Mouse (Mus musculus) kidney, embryonic 16.5 days (tissue): Measurements from ENCODE around the gene Angptl4. TPM values are rescaled to one million over a fixed set of nuclear protein-coding genes. Genes with fewer than 3 reads are reported as not detected.

Experiments used
- ATAC-seq: fragments of 200-750 bp; cut with Nextera tagmentation; 2 replicates; pipeline ENCODE4 v1.8.0; 2017; ENCODE audit warnings: moderate TSS enrichment; ENCODE audit not compliant: low FRiP score, low TSS enrichment
- H3K27ac ChIP-seq: fragments of 300-500 bp; sonication (generic); 2 replicates; pipeline ENCODE4 v1.5.1; 2014; ENCODE audit warnings: low read length
- H3K27me3 ChIP-seq: fragments of 300-500 bp; sonication (generic); 2 replicates; pipeline ENCODE4 v1.6.1; 2014; ENCODE audit warnings: low read length, control low read depth, mixed read lengths; ENCODE audit not compliant: insufficient read depth
- H3K36me3 ChIP-seq: fragments of 300-500 bp; sonication (generic); 2 replicates; pipeline ENCODE4 v1.6.1; 2014; ENCODE audit warnings: low read length, control low read depth, mixed read lengths; ENCODE audit not compliant: insufficient read depth
- H3K4me1 ChIP-seq: fragments of 300-500 bp; sonication (generic); 2 replicates; pipeline ENCODE4 v1.6.1; 2014; ENCODE audit warnings: low read length, control low read depth, mixed read lengths; ENCODE audit not compliant: insufficient read depth
- H3K4me2 ChIP-seq: fragments of 300-500 bp; sonication (generic); replicated peaks from 2 replicates; pipeline ENCODE4 v1.6.1; 2014; ENCODE audit warnings: low read depth, low read length
- H3K4me3 ChIP-seq: fragments of 300-500 bp; sonication (generic); 2 replicates; pipeline ENCODE4 v1.5.1; 2014; ENCODE audit warnings: mild to moderate bottlenecking, low read length
- H3K9ac ChIP-seq: fragments of 300-500 bp; sonication (generic); replicated peaks from 2 replicates; pipeline ENCODE4 v1.6.1; 2014; ENCODE audit warnings: low read length
- H3K9me3 ChIP-seq: fragments of 300-500 bp; sonication (generic); 2 replicates; pipeline ENCODE4 v1.6.1; 2016; ENCODE audit warnings: low read length, control low read depth
- WGBS: fragments of 180-500 bp; shearing (Covaris S2); extraction: QIAGEN DNeasy Blood & Tissue Kit; methylation state at CpG from one replicate; pipeline ENCODE4 v1.1.7; 2014; 5-methylcytosine and 5-hydroxymethylcytosine counted together
- polyA plus RNA-seq: library from polyadenylated mRNA; unstranded; fragments of >200 nt; fragmentation: Nextera tagmentation; extraction: Ambion mirVana; gene quantifications from 2 replicates; pipeline ENCODE4 v1.2.1, GENCODE M21; 2015

The Angptl4 gene
- polyA plus RNA-seq, 1 experiment from 2014 or later: 29.5 TPM

- Histone ChIP-seq H3K4me3 (peak overlapping the region; percentile 67), H3K4me2 (peak overlapping the region; percentile 96), H3K9ac (peak overlapping the region; percentile 89), H3K27ac (peak overlapping the region; percentile 88), H3K4me1 (peaks cover 33% of the 10 kb centered on the region), H3K27me3 (no peaks in the 10 kb centered on the region), H3K36me3 (peaks cover 37% of the 10 kb centered on the region), H3K9me3 (no peaks in the 10 kb centered on the region)
- WGBS: 14% methylated on average over 33 of the region's 33 CpGs
- ATAC-seq: peak; percentile 66
Observed at GRCm38 (mm10) chr17:33817969-33818643, 36.5 kb upstream of the Angptl4 start.

GRCm38 (mm10) chr17:33817184-33817968 is 35.7 kb upstream of the Angptl4 start:
- peak; percentile 96 for ATAC-seq
- Histone ChIP-seq H3K9me3 (no peaks in the 10 kb centered on the region), H3K4me1 (peaks cover 33% of the 10 kb centered on the region), H3K4me2 (peak overlapping the region; percentile 96), H3K27me3 (no peaks in the 10 kb centered on the region), H3K9ac (peak overlapping the region; percentile 89), H3K4me3 (peak overlapping the region; percentile 67), H3K27ac (peak overlapping the region; percentile 88), H3K36me3 (peaks cover 33% of the 10 kb centered on the region)
- under 1% methylated on average over 89 of the region's 89 CpGs for WGBS

- no peak for ATAC-seq
- Histone ChIP-seq H3K4me1 (peaks cover 34% of the 10 kb centered on the region), H3K9me3 (no peaks in the 10 kb centered on the region), H3K36me3 (peaks cover 25% of the 10 kb centered on the region; the same call in 1 of the 2 replicates), H3K9ac (peak overlapping the region; percentile 89), H3K27ac (peak overlapping the region; percentile 88), H3K27me3 (no peaks in the 10 kb centered on the region), H3K4me3 (peak overlapping the region; percentile 67), H3K4me2 (peak overlapping the region; percentile 96)
- WGBS: 60% methylated on average over 5 of the region's 5 CpGs
Observed at GRCm38 (mm10) chr17:33816612-33817011, 35.0 kb upstream of the Angptl4 start.

GRCm38 (mm10) chr17:33815399-33815798 is 33.8 kb upstream of the Angptl4 start:
- no peak for ATAC-seq

GRCm38 (mm10) chr17:33812990-33813389 is 31.4 kb upstream of the Angptl4 start:
- Histone ChIP-seq H3K4me2 (peak overlapping the region; percentile 97), H3K4me1 (peaks cover 36% of the 10 kb centered on the region), H3K36me3 (no peaks in the 10 kb centered on the region), H3K4me3 (peak overlapping the region; percentile 15), H3K9me3 (no peaks in the 10 kb centered on the region), H3K9ac (peak overlapping the region; percentile 35; the same call in 1 of the 2 replicates), H3K27me3 (no peaks in the 10 kb centered on the region), H3K27ac (peak overlapping the region; percentile 79)
- 46% methylated on average over 4 of the region's 4 CpGs for WGBS
- no peak for ATAC-seq

More at GRCm38 (mm10) chr17:33815399-33815798, 33.8 kb upstream of the Angptl4 start:
- no peak overlapping the region for H3K27ac ChIP-seq
- no peak overlapping the region for H3K4me3 ChIP-seq
- H3K9ac ChIP-seq: no peak overlapping the region
- peaks cover 18% of the 10 kb centered on the region; the same call in 1 of the 2 replicates for H3K36me3 ChIP-seq
- 87% methylated on average over 6 of the region's 6 CpGs for WGBS
- H3K4me2 ChIP-seq: no peak overlapping the region
- H3K9me3 ChIP-seq: no peaks in the 10 kb centered on the region
- peaks cover 44% of the 10 kb centered on the region for H3K4me1 ChIP-seq
- no peaks in the 10 kb centered on the region for H3K27me3 ChIP-seq

- Histone ChIP-seq H3K9me3 (no peaks in the 10 kb centered on the region), H3K27me3 (no peaks in the 10 kb centered on the region), H3K36me3 (no peaks in the 10 kb centered on the region), H3K4me1 (peaks cover 32% of the 10 kb centered on the region), H3K27ac (peak overlapping the region; percentile 79), H3K4me2 (peak overlapping the region; percentile 97), H3K4me3 (peak overlapping the region; percentile 15; the same call in 1 of the 2 replicates), H3K9ac (peak overlapping the region; percentile 35; the same call in 1 of the 2 replicates)
- no peak for ATAC-seq
- 18% methylated on average over 3 of the region's 3 CpGs for WGBS
Observed at GRCm38 (mm10) chr17:33812475-33812874, 30.8 kb upstream of the Angptl4 start.

- Histone ChIP-seq H3K27ac (peak overlapping the region; percentile 69), H3K4me2 (peak overlapping the region; percentile 97), H3K9me3 (no peaks in the 10 kb centered on the region), H3K4me1 (peaks cover 25% of the 10 kb centered on the region), H3K27me3 (no peaks in the 10 kb centered on the region), H3K36me3 (no peaks in the 10 kb centered on the region), H3K4me3 (peak overlapping the region; percentile 69), H3K9ac (peak overlapping the region; percentile 76)
- WGBS: 10% methylated on average over 7 of the region's 7 CpGs
- peak; percentile 17; the same call in 1 of the 2 replicates for ATAC-seq
Observed at GRCm38 (mm10) chr17:33811142-33811516, 29.5 kb upstream of the Angptl4 start.

GRCm38 (mm10) chr17:33810334-33811141 is 28.9 kb upstream of the Angptl4 start, which contains the start of gene Kank3:
Gene Kank3 (plus strand): TSS chr17:33810519.
- peak within 1 kb of the TSS; percentile 69 for H3K27ac ChIP-seq

GRCm38 (mm10) chr17:33808192-33808591 is 26.6 kb upstream of the Angptl4 start:
- no peaks in the 10 kb centered on the region for H3K27me3 ChIP-seq
- WGBS: 38% methylated on average over 10 of the region's 10 CpGs
- H3K4me1 ChIP-seq: peaks cover 22% of the 10 kb centered on the region
- H3K36me3 ChIP-seq: no peaks in the 10 kb centered on the region
- no peak for ATAC-seq
- no peaks in the 10 kb centered on the region for H3K9me3 ChIP-seq
- no peak overlapping the region for H3K27ac ChIP-seq
- H3K9ac ChIP-seq: no peak overlapping the region
- H3K4me2 ChIP-seq: no peak overlapping the region
- no peak overlapping the region for H3K4me3 ChIP-seq

More at GRCm38 (mm10) chr17:33810334-33811141, 28.9 kb upstream of the Angptl4 start, which contains the start of gene Kank3:
- under 1% methylated on average over 36 of the region's 36 CpGs for WGBS
- H3K9me3 ChIP-seq: no peaks in the 10 kb centered on the region
- peaks cover 25% of the 10 kb centered on the region for H3K4me1 ChIP-seq
- ATAC-seq: peak; percentile 97
- peak within 1 kb of the TSS; percentile 76 for H3K9ac ChIP-seq
- H3K36me3 ChIP-seq: no peaks in the 10 kb centered on the region
- H3K4me2 ChIP-seq: peak within 1 kb of the TSS; percentile 97
- no peaks in the 10 kb centered on the region for H3K27me3 ChIP-seq
- peak within 1 kb of the TSS; percentile 69 for H3K4me3 ChIP-seq
